Mouse (Mus musculus) MEL (cell line): Measurements from ENCODE around the gene Edf1. TPM values are rescaled to one million over a fixed set of nuclear protein-coding genes. Genes with fewer than 3 reads are reported as not detected.

Experiments used
- DNase-seq: peaks from one replicate; pipeline ENCODE4 v3.0.0; 2011; ENCODE audit warnings: low read depth, low spot score
- H3K27ac ChIP-seq: 2 replicates; pipeline ENCODE4 v1.5.1; 2012; ENCODE audit warnings: low read depth, mild to moderate bottlenecking, control low read depth, low read length, moderate library complexity; ENCODE audit not compliant: control insufficient read depth
- H3K27me3 ChIP-seq, 2 experiments: fragments of 150-350 bp in 1 of 2; sonication (generic) in 1 of 2; 2 replicates each; pipeline ENCODE4 v1.6.1; 2012; ENCODE audit warnings: low read length in 2 of 2, mild to moderate bottlenecking in 2 of 2, improper control_type of control experiment in 1 of 2, moderate library complexity in 1 of 2; ENCODE audit not compliant: insufficient read depth in 2 of 2, control insufficient read depth in 1 of 2
- H3K36me3 ChIP-seq, 2 experiments: 2 replicates each; pipeline ENCODE4 v1.6.1; 2012 to 2014; ENCODE audit warnings: low read length in 2 of 2, improper control_type of control experiment in 1 of 2, inconsistent platforms in 1 of 2, mild to moderate bottlenecking in 1 of 2; ENCODE audit not compliant: insufficient read depth in 2 of 2, control insufficient read depth in 1 of 2
- H3K4me1 ChIP-seq, 2 experiments: fragments of 150-350 bp in 1 of 2; sonication (generic) in 1 of 2; 2 replicates each; pipeline ENCODE4 v1.6.1; 2012; ENCODE audit warnings: low read length in 2 of 2, improper control_type of control experiment in 1 of 2, mild to moderate bottlenecking in 1 of 2; ENCODE audit not compliant: insufficient read depth in 2 of 2, control insufficient read depth in 1 of 2
- H3K4me3 ChIP-seq, 2 experiments: fragments of 150-350 bp in 1 of 2; sonication (generic) in 1 of 2; 2 replicates each; pipeline ENCODE4 v1.5.1; 2012; ENCODE audit warnings: low read depth in 2 of 2, low read length in 2 of 2, mild to moderate bottlenecking in 2 of 2, moderate library complexity in 2 of 2, control low read depth in 1 of 2, improper control_type of control experiment in 1 of 2; ENCODE audit not compliant: control insufficient read depth in 1 of 2, insufficient read depth in 1 of 2
- H3K79me2 ChIP-seq: 2 replicates; pipeline ENCODE4 v1.6.1; 2012; ENCODE audit warnings: mild to moderate bottlenecking, low read length, moderate library complexity; ENCODE audit not compliant: control insufficient read depth, poor library complexity, insufficient read depth
- H3K9ac ChIP-seq: 2 replicates; pipeline ENCODE4 v1.6.1; 2012; ENCODE audit warnings: low read depth, mild to moderate bottlenecking, control low read depth, low read length, moderate library complexity; ENCODE audit not compliant: control insufficient read depth, poor library complexity, severe bottlenecking
- H3K9me3 ChIP-seq: fragments of 150-350 bp; sonication (generic); replicated peaks from 2 replicates; pipeline ENCODE4 v1.6.1; 2012; ENCODE audit warnings: mild to moderate bottlenecking, low read length, improper control_type of control experiment, moderate library complexity; ENCODE audit not compliant: insufficient read depth
- BHLHE40 ChIP-seq: IDR thresholded peaks from 2 replicates; pipeline ENCODE4 v1.6.1; 2012; ENCODE audit warnings: low read depth, mild to moderate bottlenecking, inconsistent platforms, low read length, improper control_type of control experiment, borderline replicate concordance
- CHD2 ChIP-seq: IDR thresholded peaks from 2 replicates; pipeline ENCODE4 v1.6.1; 2011; ENCODE audit warnings: low read length, improper control_type of control experiment
- E2F4 ChIP-seq: IDR thresholded peaks from 2 replicates; pipeline ENCODE4 v1.6.1; 2011; ENCODE audit warnings: low read depth, low read length, improper control_type of control experiment, borderline replicate concordance
- ETS1 ChIP-seq: IDR thresholded peaks from 2 replicates; pipeline ENCODE4 v1.6.1; 2012; ENCODE audit warnings: low read depth, mild to moderate bottlenecking, inconsistent platforms, low read length, improper control_type of control experiment, moderate library complexity
- JUND ChIP-seq: IDR thresholded peaks from 2 replicates; pipeline ENCODE4 v1.6.1; 2011; ENCODE audit warnings: low read depth, mild to moderate bottlenecking, improper control_type of control experiment, low read length
- MAX ChIP-seq: IDR thresholded peaks from 2 replicates; pipeline ENCODE4 v1.6.1; 2011; ENCODE audit warnings: low read length, improper control_type of control experiment
- MEF2A ChIP-seq: IDR thresholded peaks from 2 replicates; pipeline ENCODE4 v1.6.1; 2014; ENCODE audit warnings: low read depth, mild to moderate bottlenecking, inconsistent platforms, low read length, improper control_type of control experiment; ENCODE audit not compliant: poor library complexity, insufficient replicate concordance, severe bottlenecking; ENCODE audit errors: extremely low read depth
- MXI1 ChIP-seq: IDR thresholded peaks from 2 replicates; pipeline ENCODE4 v1.6.1; 2011; ENCODE audit warnings: mild to moderate bottlenecking, low read depth, low read length, improper control_type of control experiment
- NRF1 ChIP-seq: IDR thresholded peaks from 2 replicates; pipeline ENCODE4 v1.6.1; 2014; ENCODE audit warnings: low read depth, mild to moderate bottlenecking, inconsistent platforms, low read length, improper control_type of control experiment, moderate library complexity; ENCODE audit not compliant: poor library complexity, insufficient read depth, severe bottlenecking
- POLR2A ChIP-seq, 2 experiments: IDR thresholded peaks; 2 replicates each; pipeline ENCODE4 v1.6.1; 2011 to 2012; ENCODE audit warnings: low read length in 2 of 2, mild to moderate bottlenecking in 2 of 2, control low read depth in 1 of 2, improper control_type of control experiment in 1 of 2, low read depth in 1 of 2, moderate library complexity in 1 of 2; ENCODE audit not compliant: control insufficient read depth in 1 of 2, insufficient read depth in 1 of 2, poor library complexity in 1 of 2
- POLR2AphosphoS2 ChIP-seq: IDR thresholded peaks from 2 replicates; pipeline ENCODE4 v1.6.1; 2011; ENCODE audit warnings: low read length, improper control_type of control experiment
- POLR2AphosphoS5 ChIP-seq: IDR thresholded peaks from 2 replicates; pipeline ENCODE4 v1.6.1; 2012; ENCODE audit warnings: low read depth, borderline replicate concordance, mild to moderate bottlenecking, inconsistent platforms, low read length, moderate library complexity, mixed read lengths
- RAD21 ChIP-seq: IDR thresholded peaks from 2 replicates; pipeline ENCODE4 v1.6.1; 2011; ENCODE audit warnings: mild to moderate bottlenecking, low read depth, low read length, improper control_type of control experiment
- RCOR1 ChIP-seq: IDR thresholded peaks from 2 replicates; pipeline ENCODE4 v1.6.1; 2012; ENCODE audit warnings: low read depth, mild to moderate bottlenecking, inconsistent platforms, low read length, improper control_type of control experiment
- TAL1 ChIP-seq: IDR thresholded peaks from 2 replicates; pipeline ENCODE4 v1.6.1; 2012; ENCODE audit warnings: mild to moderate bottlenecking, inconsistent platforms, low read length, moderate library complexity, mixed read lengths
- TBP ChIP-seq: IDR thresholded peaks from 2 replicates; pipeline ENCODE4 v1.8.0; 2011; ENCODE audit warnings: low read depth, low read length, improper control_type of control experiment
- TCF12 ChIP-seq: IDR thresholded peaks from 2 replicates; pipeline ENCODE4 v1.6.1; 2014; ENCODE audit warnings: low read depth, mild to moderate bottlenecking, inconsistent platforms, low read length, improper control_type of control experiment, moderate library complexity
- UBTF ChIP-seq: IDR thresholded peaks from 2 replicates; pipeline ENCODE4 v1.6.1; 2012; ENCODE audit warnings: low read depth, mild to moderate bottlenecking, inconsistent platforms, low read length, improper control_type of control experiment, moderate library complexity, borderline replicate concordance; ENCODE audit not compliant: insufficient read depth
- USF2 ChIP-seq, 2 experiments: IDR thresholded peaks; 2 replicates each; pipeline ENCODE4 v1.6.1; 2011 to 2012; ENCODE audit warnings: improper control_type of control experiment in 2 of 2, low read length in 2 of 2, borderline replicate concordance in 1 of 2, inconsistent platforms in 1 of 2, low read depth in 1 of 2, mild to moderate bottlenecking in 1 of 2; ENCODE audit not compliant: insufficient read depth in 1 of 2
- ZC3H11A ChIP-seq: IDR thresholded peaks from 2 replicates; pipeline ENCODE4 v1.6.1; 2012; ENCODE audit warnings: low read depth, mild to moderate bottlenecking, inconsistent platforms, low read length, improper control_type of control experiment
- ZKSCAN1 ChIP-seq: IDR thresholded peaks from 2 replicates; pipeline ENCODE4 v1.6.1; 2012; ENCODE audit warnings: low read depth, mild to moderate bottlenecking, inconsistent platforms, low read length, improper control_type of control experiment, moderate library complexity
- polyA plus RNA-seq, 2 experiments: library from polyadenylated mRNA; stranded (reverse) in 1 of 2; unstranded in 1 of 2; fragments of >175 nt in 1 of 2; fragments of >200 nt in 1 of 2; gene quantifications; 2 replicates each; pipeline versions ENCODE4 v1.2.1 to v1.2.4; 2012; ENCODE audit warnings: low replicate concordance in 2 of 2, low read depth in 1 of 2; ENCODE audit not compliant: insufficient read length in 2 of 2, insufficient read depth in 1 of 2, missing spikeins in 1 of 2
- total RNA-seq: library from RNA; depleted of rRNA; stranded (reverse); fragments of 300-350 nt; gene quantifications from 2 replicates; pipeline ENCODE4 v1.2.3, GENCODE M21; 2012

Gene Edf1
- total and polyA plus RNA-seq, 3 experiments: 142 to 318 TPM; not detected in 1

DNA sequence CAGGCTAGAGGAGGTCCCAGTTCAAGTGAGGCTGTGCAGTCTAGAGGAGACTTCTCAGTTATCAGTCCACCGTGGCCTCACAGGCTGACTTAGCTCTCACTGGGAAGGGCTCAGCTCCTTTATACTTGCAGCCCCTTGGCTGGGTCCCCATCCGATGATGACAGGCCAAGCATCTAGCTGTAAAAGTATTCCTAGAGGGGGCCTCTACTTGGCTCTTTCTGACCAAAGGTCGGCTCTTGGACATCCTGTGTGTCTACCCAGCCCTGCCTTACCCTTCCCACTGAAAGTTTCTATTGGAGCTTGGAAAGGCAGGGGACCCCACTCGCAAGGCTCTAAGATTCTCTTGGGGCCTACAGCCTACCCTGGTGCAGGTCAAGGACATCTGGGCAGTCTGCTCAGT, 13.6 kb downstream of the Edf1 start:
- peaks cover 0 to 4% of the 10 kb centered on the region in 2 experiments; a peak in 1 of 4 replicates for H3K36me3 ChIP-seq
- peaks cover 7% of the 10 kb centered on the region for H3K79me2 ChIP-seq
- no peaks in the 10 kb centered on the region for H3K27me3 ChIP-seq
- no peak for TF ChIP-seq RAD21
- no peak for TF ChIP-seq POLR2AphosphoS2
- no peak for TF ChIP-seq USF2 (IDR thresholded peaks at IDR 0.05; ENCODE audit: borderline replicate concordance in 1 of 2, insufficient read depth in 1 of 2, low read depth in 1 of 2, low read length in 2 of 2)
- TF ChIP-seq ETS1: no peak
- TF ChIP-seq RCOR1: no peak
- no peak for TF ChIP-seq POLR2AphosphoS5
- no peak for TF ChIP-seq ZC3H11A
- TF ChIP-seq UBTF: no peak
- no peak for TF ChIP-seq TAL1
- TF ChIP-seq E2F4: no peak
- no peak for TF ChIP-seq CHD2
- TF ChIP-seq MEF2A: no peak
- no peak overlapping the region for H3K4me3 ChIP-seq
- no peak overlapping the region for H3K27ac ChIP-seq
- peaks cover 0 to 8% of the 10 kb centered on the region in 2 experiments; a peak in 1 of 4 replicates for H3K4me1 ChIP-seq
- no peak overlapping the region for H3K9ac ChIP-seq
- DNase-seq: no peak
- H3K9me3 ChIP-seq: no peaks in the 10 kb centered on the region

DNA sequence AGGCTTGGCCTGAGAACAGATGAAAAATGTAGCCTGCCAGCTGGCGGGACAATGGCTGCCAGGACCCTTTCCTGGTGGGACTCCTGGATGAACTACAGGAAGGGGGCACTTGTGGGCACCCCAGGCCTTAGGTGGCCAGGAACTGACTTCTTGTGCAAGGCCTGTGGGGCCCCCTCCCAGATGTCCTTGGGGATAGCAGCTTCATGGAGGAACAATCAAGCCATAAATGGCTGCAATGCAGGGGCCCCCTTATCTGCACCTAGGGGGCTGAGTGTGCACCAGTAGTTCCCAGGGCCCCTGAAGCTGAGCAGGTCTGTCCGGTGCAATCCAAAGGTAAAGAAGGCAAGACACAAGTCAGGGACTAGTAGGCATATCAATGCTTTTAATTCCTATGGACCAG, 15.4 kb downstream of the Edf1 start:
- DNase-seq: no peak
- Histone ChIP-seq H3K4me1 (peaks cover 0 to 10% of the 10 kb centered on the region in 2 experiments; a peak in 1 of 4 replicates), H3K4me3 (no peak overlapping the region), H3K9me3 (no peaks in the 10 kb centered on the region), H3K79me2 (peaks cover 7% of the 10 kb centered on the region), H3K27me3 (no peaks in the 10 kb centered on the region), H3K9ac (no peak overlapping the region), H3K27ac (no peak overlapping the region), H3K36me3 (peaks cover 0 to 4% of the 10 kb centered on the region in 2 experiments; a peak in 1 of 4 replicates)
- TF ChIP-seq TAL1: no peak
- TF ChIP-seq E2F4: no peak
- TF ChIP-seq MXI1: no peak
- no peak for TF ChIP-seq TCF12
- TF ChIP-seq RCOR1: no peak
- no peak for TF ChIP-seq MAX
- TF ChIP-seq POLR2AphosphoS2: no peak
- no peak for TF ChIP-seq BHLHE40
- TF ChIP-seq JUND: no peak
- TF ChIP-seq ZKSCAN1: no peak
- TF ChIP-seq TBP: no peak
- no peak for TF ChIP-seq NRF1
- no peak for TF ChIP-seq POLR2A (IDR thresholded peaks at IDR 0.05; ENCODE audit: control insufficient read depth in 1 of 2, insufficient read depth in 1 of 2, low read depth in 1 of 2, low read length in 2 of 2, poor library complexity in 1 of 2)
